Mouse (Mus musculus) MEL (cell line): ENCODE results near the gene Lama5. TPM values are rescaled to one million over a fixed set of nuclear protein-coding genes. Genes with fewer than 3 reads are reported as not detected.

Source experiments
- DNase-seq: peaks from one replicate; pipeline ENCODE4 v3.0.0; 2011; ENCODE audit warnings: low read depth, low spot score
- H3K27ac ChIP-seq: 2 replicates; pipeline ENCODE4 v1.5.1; 2012; ENCODE audit warnings: low read depth, mild to moderate bottlenecking, control low read depth, low read length, moderate library complexity; ENCODE audit not compliant: control insufficient read depth
- H3K27me3 ChIP-seq, 2 experiments: fragments of 150-350 bp in 1 of 2; sonication (generic) in 1 of 2; 2 replicates each; pipeline ENCODE4 v1.6.1; 2012; ENCODE audit warnings: low read length in 2 of 2, mild to moderate bottlenecking in 2 of 2, improper control_type of control experiment in 1 of 2, moderate library complexity in 1 of 2; ENCODE audit not compliant: insufficient read depth in 2 of 2, control insufficient read depth in 1 of 2
- H3K36me3 ChIP-seq, 2 experiments: 2 replicates each; pipeline ENCODE4 v1.6.1; 2012 to 2014; ENCODE audit warnings: low read length in 2 of 2, improper control_type of control experiment in 1 of 2, inconsistent platforms in 1 of 2, mild to moderate bottlenecking in 1 of 2; ENCODE audit not compliant: insufficient read depth in 2 of 2, control insufficient read depth in 1 of 2
- H3K4me1 ChIP-seq, 2 experiments: fragments of 150-350 bp in 1 of 2; sonication (generic) in 1 of 2; 2 replicates each; pipeline ENCODE4 v1.6.1; 2012; ENCODE audit warnings: low read length in 2 of 2, improper control_type of control experiment in 1 of 2, mild to moderate bottlenecking in 1 of 2; ENCODE audit not compliant: insufficient read depth in 2 of 2, control insufficient read depth in 1 of 2
- H3K4me3 ChIP-seq, 2 experiments: fragments of 150-350 bp in 1 of 2; sonication (generic) in 1 of 2; 2 replicates each; pipeline ENCODE4 v1.5.1; 2012; ENCODE audit warnings: low read depth in 2 of 2, low read length in 2 of 2, mild to moderate bottlenecking in 2 of 2, moderate library complexity in 2 of 2, control low read depth in 1 of 2, improper control_type of control experiment in 1 of 2; ENCODE audit not compliant: control insufficient read depth in 1 of 2, insufficient read depth in 1 of 2
- H3K79me2 ChIP-seq: 2 replicates; pipeline ENCODE4 v1.6.1; 2012; ENCODE audit warnings: mild to moderate bottlenecking, low read length, moderate library complexity; ENCODE audit not compliant: control insufficient read depth, poor library complexity, insufficient read depth
- H3K9ac ChIP-seq: 2 replicates; pipeline ENCODE4 v1.6.1; 2012; ENCODE audit warnings: low read depth, mild to moderate bottlenecking, control low read depth, low read length, moderate library complexity; ENCODE audit not compliant: control insufficient read depth, poor library complexity, severe bottlenecking
- H3K9me3 ChIP-seq: fragments of 150-350 bp; sonication (generic); replicated peaks from 2 replicates; pipeline ENCODE4 v1.6.1; 2012; ENCODE audit warnings: mild to moderate bottlenecking, low read length, improper control_type of control experiment, moderate library complexity; ENCODE audit not compliant: insufficient read depth
- CHD2 ChIP-seq: IDR thresholded peaks from 2 replicates; pipeline ENCODE4 v1.6.1; 2011; ENCODE audit warnings: low read length, improper control_type of control experiment
- CTCF ChIP-seq, 3 experiments: IDR thresholded peaks in 2 of 3; conservative IDR thresholded peaks in 1 of 3; 2 replicates each; pipeline ENCODE4 v1.5.1; 2011 to 2012; ENCODE audit warnings: low read length in 3 of 3, low read depth in 2 of 3, mild to moderate bottlenecking in 2 of 3, improper control_type of control experiment in 1 of 3, inconsistent platforms in 1 of 3, mixed read lengths in 1 of 3, moderate library complexity in 1 of 3; ENCODE audit not compliant: control insufficient read depth in 1 of 3, insufficient read depth in 1 of 3, poor library complexity in 1 of 3, severe bottlenecking in 1 of 3
- E2F4 ChIP-seq: IDR thresholded peaks from 2 replicates; pipeline ENCODE4 v1.6.1; 2011; ENCODE audit warnings: low read depth, low read length, improper control_type of control experiment, borderline replicate concordance
- ELF1 ChIP-seq: IDR thresholded peaks from 2 replicates; pipeline ENCODE4 v1.6.1; 2014; ENCODE audit warnings: low read depth, mild to moderate bottlenecking, inconsistent platforms, low read length, improper control_type of control experiment, moderate library complexity
- EP300 ChIP-seq, 2 experiments: IDR thresholded peaks; 2 replicates each; pipeline ENCODE4 v1.6.1; 2011; ENCODE audit warnings: improper control_type of control experiment in 2 of 2, low read length in 2 of 2, low read depth in 1 of 2, mild to moderate bottlenecking in 1 of 2
- GABPA ChIP-seq: IDR thresholded peaks from 2 replicates; pipeline ENCODE4 v1.6.1; 2012; ENCODE audit warnings: low read depth, mild to moderate bottlenecking, inconsistent platforms, low read length, improper control_type of control experiment, moderate library complexity
- HCFC1 ChIP-seq: IDR thresholded peaks from 2 replicates; pipeline ENCODE4 v1.6.1; 2012; ENCODE audit warnings: low read depth, mild to moderate bottlenecking, inconsistent platforms, low read length, improper control_type of control experiment, moderate library complexity
- JUND ChIP-seq: IDR thresholded peaks from 2 replicates; pipeline ENCODE4 v1.6.1; 2011; ENCODE audit warnings: low read depth, mild to moderate bottlenecking, improper control_type of control experiment, low read length
- MEF2A ChIP-seq: IDR thresholded peaks from 2 replicates; pipeline ENCODE4 v1.6.1; 2014; ENCODE audit warnings: low read depth, mild to moderate bottlenecking, inconsistent platforms, low read length, improper control_type of control experiment; ENCODE audit not compliant: poor library complexity, insufficient replicate concordance, severe bottlenecking; ENCODE audit errors: extremely low read depth
- MXI1 ChIP-seq: IDR thresholded peaks from 2 replicates; pipeline ENCODE4 v1.6.1; 2011; ENCODE audit warnings: mild to moderate bottlenecking, low read depth, low read length, improper control_type of control experiment
- MYC ChIP-seq: IDR thresholded peaks from 2 replicates; pipeline ENCODE4 v1.6.1; 2011; ENCODE audit warnings: low read depth, mild to moderate bottlenecking, low read length, improper control_type of control experiment, moderate library complexity
- POLR2A ChIP-seq, 2 experiments: IDR thresholded peaks; 2 replicates each; pipeline ENCODE4 v1.6.1; 2011 to 2012; ENCODE audit warnings: low read length in 2 of 2, mild to moderate bottlenecking in 2 of 2, control low read depth in 1 of 2, improper control_type of control experiment in 1 of 2, low read depth in 1 of 2, moderate library complexity in 1 of 2; ENCODE audit not compliant: control insufficient read depth in 1 of 2, insufficient read depth in 1 of 2, poor library complexity in 1 of 2
- POLR2AphosphoS5 ChIP-seq: IDR thresholded peaks from 2 replicates; pipeline ENCODE4 v1.6.1; 2012; ENCODE audit warnings: low read depth, borderline replicate concordance, mild to moderate bottlenecking, inconsistent platforms, low read length, moderate library complexity, mixed read lengths
- RAD21 ChIP-seq: IDR thresholded peaks from 2 replicates; pipeline ENCODE4 v1.6.1; 2011; ENCODE audit warnings: mild to moderate bottlenecking, low read depth, low read length, improper control_type of control experiment
- RCOR1 ChIP-seq: IDR thresholded peaks from 2 replicates; pipeline ENCODE4 v1.6.1; 2012; ENCODE audit warnings: low read depth, mild to moderate bottlenecking, inconsistent platforms, low read length, improper control_type of control experiment
- TAL1 ChIP-seq: IDR thresholded peaks from 2 replicates; pipeline ENCODE4 v1.6.1; 2012; ENCODE audit warnings: mild to moderate bottlenecking, inconsistent platforms, low read length, moderate library complexity, mixed read lengths
- TCF12 ChIP-seq: IDR thresholded peaks from 2 replicates; pipeline ENCODE4 v1.6.1; 2014; ENCODE audit warnings: low read depth, mild to moderate bottlenecking, inconsistent platforms, low read length, improper control_type of control experiment, moderate library complexity
- UBTF ChIP-seq: IDR thresholded peaks from 2 replicates; pipeline ENCODE4 v1.6.1; 2012; ENCODE audit warnings: low read depth, mild to moderate bottlenecking, inconsistent platforms, low read length, improper control_type of control experiment, moderate library complexity, borderline replicate concordance; ENCODE audit not compliant: insufficient read depth
- USF1 ChIP-seq: IDR thresholded peaks from 2 replicates; pipeline ENCODE4 v1.6.1; 2014; ENCODE audit warnings: low read depth, mild to moderate bottlenecking, inconsistent platforms, low read length, improper control_type of control experiment, moderate library complexity
- ZC3H11A ChIP-seq: IDR thresholded peaks from 2 replicates; pipeline ENCODE4 v1.6.1; 2012; ENCODE audit warnings: low read depth, mild to moderate bottlenecking, inconsistent platforms, low read length, improper control_type of control experiment
- ZNF384 ChIP-seq: IDR thresholded peaks from 2 replicates; pipeline ENCODE4 v1.6.1; 2012; ENCODE audit warnings: low read depth, mild to moderate bottlenecking, inconsistent platforms, low read length, improper control_type of control experiment
- polyA plus RNA-seq, 2 experiments: library from polyadenylated mRNA; stranded (reverse) in 1 of 2; unstranded in 1 of 2; fragments of >175 nt in 1 of 2; fragments of >200 nt in 1 of 2; gene quantifications; 2 replicates each; pipeline versions ENCODE4 v1.2.1 to v1.2.4; 2012; ENCODE audit warnings: low replicate concordance in 2 of 2, low read depth in 1 of 2; ENCODE audit not compliant: insufficient read length in 2 of 2, insufficient read depth in 1 of 2, missing spikeins in 1 of 2
- total RNA-seq: library from RNA; depleted of rRNA; stranded (reverse); fragments of 300-350 nt; gene quantifications from 2 replicates; pipeline ENCODE4 v1.2.3, GENCODE M21; 2012

The Lama5 gene
- total and polyA plus RNA-seq, 3 experiments = 6.1 to 14.6 TPM; not detected in 1

- no peaks in the 10 kb centered on the region for H3K27me3 ChIP-seq
- no peaks in the 10 kb centered on the region for H3K4me1 ChIP-seq
- H3K27ac ChIP-seq = no peak overlapping the region
- H3K9me3 ChIP-seq = no peaks in the 10 kb centered on the region
- H3K4me3 ChIP-seq = no peak overlapping the region
- TF ChIP-seq JUND (no peak), EP300 (IDR thresholded peaks at IDR 0.05; ENCODE audit: low read depth in 1 of 2, low read length in 2 of 2) (no peak), POLR2AphosphoS5 (no peak), POLR2A (IDR thresholded peaks at IDR 0.05; ENCODE audit: control insufficient read depth in 1 of 2, insufficient read depth in 1 of 2, low read depth in 1 of 2, low read length in 2 of 2, poor library complexity in 1 of 2) (no peak), TAL1 (no peak), E2F4 (no peak), ELF1 (no peak), USF1 (no peak), MXI1 (no peak), ZC3H11A (no peak), MYC (no peak), ZNF384 (no peak)
- H3K9ac ChIP-seq = no peak overlapping the region
- peaks cover 0 to 20% of the 10 kb centered on the region in 2 experiments; a peak in 2 of 4 replicates for H3K36me3 ChIP-seq
- H3K79me2 ChIP-seq = no peaks in the 10 kb centered on the region
- DNase-seq = no peak
These were observed 70.9 kb downstream of the Lama5 start for GRCm38 (mm10) chr2:180154796-180155195.

GRCm38 (mm10) chr2:180148551-180148950, 77.1 kb downstream of the Lama5 start:
- Histone ChIP-seq H3K9ac (no peak overlapping the region), H3K4me3 (no peak overlapping the region), H3K27me3 (no peaks in the 10 kb centered on the region), H3K27ac (no peak overlapping the region), H3K36me3 (peaks cover 4 to 45% of the 10 kb centered on the region in 2 experiments; a peak in 3 of 4 replicates), H3K9me3 (no peaks in the 10 kb centered on the region), H3K79me2 (no peaks in the 10 kb centered on the region), H3K4me1 (peaks cover 0 to 4% of the 10 kb centered on the region in 2 experiments; a peak in 1 of 4 replicates)
- TF ChIP-seq POLR2A (IDR thresholded peaks at IDR 0.05; ENCODE audit: control insufficient read depth in 1 of 2, insufficient read depth in 1 of 2, low read depth in 1 of 2, low read length in 2 of 2, poor library complexity in 1 of 2) = no peak
- no peak for TF ChIP-seq EP300 (IDR thresholded peaks at IDR 0.05; ENCODE audit: low read depth in 1 of 2, low read length in 2 of 2)
- TF ChIP-seq RAD21 = no peak
- no peak for TF ChIP-seq CHD2
- TF ChIP-seq TCF12 = no peak
- TF ChIP-seq UBTF = no peak
- TF ChIP-seq CTCF (IDR thresholded peaks at IDR 0.05 in 2 of 3, conservative IDR thresholded peaks at IDR 0.05 in 1 of 3; ENCODE audit: control insufficient read depth in 1 of 3, insufficient read depth in 1 of 3, low read depth in 2 of 3, low read length in 3 of 3, poor library complexity in 1 of 3, severe bottlenecking in 1 of 3) = no peak
- TF ChIP-seq MEF2A = no peak
- TF ChIP-seq RCOR1 = no peak
- TF ChIP-seq HCFC1 = no peak
- TF ChIP-seq GABPA = no peak
- no peak for TF ChIP-seq ZNF384
- DNase-seq = no peak
